Mouse (Mus musculus) myocyte (in vitro differentiated cells): ENCODE measurements around the gene Cytip.

Experiments used
- E2F4 ChIP-seq: IDR thresholded peaks from one replicate; pipeline ENCODE4 v1.6.1; 2011; ENCODE audit warnings: mild to moderate bottlenecking, control low read depth, moderate library complexity; ENCODE audit not compliant: insufficient read depth
- MAX ChIP-seq: IDR thresholded peaks from one replicate; pipeline ENCODE4 v1.6.1; 2011; ENCODE audit warnings: low read depth, mild to moderate bottlenecking, control low read depth
- MYOG ChIP-seq, 3 experiments: IDR thresholded peaks; one replicate each; pipeline ENCODE4 v1.6.1; 2011; ENCODE audit warnings: control low read depth in 2 of 3, low read depth in 2 of 3, mild to moderate bottlenecking in 2 of 3; ENCODE audit not compliant: insufficient read length in 2 of 3, control insufficient read depth in 1 of 3, insufficient read depth in 1 of 3
- POLR2A ChIP-seq: IDR thresholded peaks from one replicate; pipeline ENCODE4 v1.6.1; 2011; ENCODE audit warnings: low read depth, mild to moderate bottlenecking, control low read depth, moderate library complexity; ENCODE audit not compliant: insufficient read length
- POLR2AphosphoS2 ChIP-seq: IDR thresholded peaks from one replicate; pipeline ENCODE4 v1.6.1; 2011; ENCODE audit warnings: low read depth, control low read depth; ENCODE audit not compliant: insufficient read length
- REST ChIP-seq: IDR thresholded peaks from one replicate; pipeline ENCODE4 v1.6.1; 2011; ENCODE audit warnings: mild to moderate bottlenecking, control low read depth, moderate library complexity; ENCODE audit not compliant: insufficient read depth, insufficient read length
- TCF3 ChIP-seq: IDR thresholded peaks from one replicate; pipeline ENCODE4 v1.6.1; 2011; ENCODE audit warnings: low read depth, control low read depth; ENCODE audit not compliant: insufficient read length
- USF1 ChIP-seq: IDR thresholded peaks from one replicate; pipeline ENCODE4 v1.6.1; 2011; ENCODE audit warnings: low read depth, mild to moderate bottlenecking, control low read depth, moderate library complexity

DNA sequence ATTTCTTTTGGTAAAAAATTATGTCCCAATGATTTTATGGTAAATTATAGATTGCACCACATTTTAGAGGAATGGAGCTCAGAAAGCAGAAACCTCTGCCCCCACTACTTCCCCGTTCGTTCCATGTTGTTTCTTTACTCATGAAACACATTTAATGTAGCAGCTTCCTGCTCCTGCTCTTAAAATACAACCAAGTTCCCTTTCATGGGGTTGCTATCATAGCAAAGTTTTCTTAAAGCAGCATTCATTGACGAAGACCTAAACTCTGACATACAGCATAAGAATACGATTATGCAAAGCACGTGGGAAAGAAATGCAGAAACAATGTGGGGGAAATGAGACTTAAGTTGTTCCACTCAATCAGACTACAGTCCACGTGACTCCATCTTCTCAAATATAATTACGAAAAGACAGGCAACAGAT lies 45.3 kb downstream of the Cytip start:
- TF ChIP-seq POLR2A (no peak), POLR2AphosphoS2 (no peak), MAX (no peak), REST (no peak), E2F4 (no peak), USF1 (no peak), TCF3 (no peak), MYOG (IDR thresholded peaks at IDR 0.05; ENCODE audit: control insufficient read depth in 1 of 3, insufficient read depth in 1 of 3, insufficient read length in 2 of 3, low read depth in 2 of 3) (no peak)
